Mouse (Mus musculus) hindbrain, embryonic 13.5 days (tissue): Measurements from ENCODE around the gene Ednra. TPM values are rescaled to one million over a fixed set of nuclear protein-coding genes. Genes with fewer than 3 reads are reported as not detected.
"Not testable (repeated sequence)": the region's sequence is repeated elsewhere in the genome, so short reads cannot be mapped to it uniquely, and the experiment has no call there.

Experiments used
- ATAC-seq: fragments of 200-750 bp; cut with Nextera tagmentation; 2 replicates; pipeline ENCODE4 v1.8.0; 2017; ENCODE audit warnings: moderate TSS enrichment; ENCODE audit not compliant: low FRiP score
- H3K27ac ChIP-seq: fragments of 300-500 bp; sonication (generic); 2 replicates; pipeline ENCODE4 v1.5.1; 2015; ENCODE audit warnings: inconsistent platforms, mild to moderate bottlenecking, moderate library complexity
- H3K27me3 ChIP-seq: fragments of 300-500 bp; sonication (generic); 2 replicates; pipeline ENCODE4 v1.6.1; 2015; ENCODE audit warnings: mild to moderate bottlenecking, inconsistent platforms
- H3K36me3 ChIP-seq: fragments of 300-500 bp; sonication (generic); 2 replicates; pipeline ENCODE4 v1.6.1; 2015; ENCODE audit warnings: mild to moderate bottlenecking, inconsistent platforms
- H3K4me1 ChIP-seq: fragments of 300-500 bp; sonication (generic); replicated peaks from 2 replicates; pipeline ENCODE4 v1.6.1; 2015; ENCODE audit warnings: inconsistent platforms
- H3K4me2 ChIP-seq: fragments of 300-500 bp; sonication (generic); 2 replicates; pipeline ENCODE4 v1.6.1; 2015; ENCODE audit warnings: inconsistent platforms, mild to moderate bottlenecking, moderate library complexity
- H3K4me3 ChIP-seq: fragments of 300-500 bp; sonication (generic); 2 replicates; pipeline ENCODE4 v1.5.1; 2015; ENCODE audit warnings: mild to moderate bottlenecking, inconsistent platforms
- H3K9ac ChIP-seq: fragments of 300-500 bp; sonication (generic); 2 replicates; pipeline ENCODE4 v1.6.1; 2015; ENCODE audit warnings: mild to moderate bottlenecking, inconsistent platforms
- H3K9me3 ChIP-seq: fragments of 300-500 bp; sonication (generic); 2 replicates; pipeline ENCODE4 v1.6.1; 2016; ENCODE audit warnings: inconsistent platforms
- WGBS: fragments of 180-500 bp; shearing (Covaris S2); methylation state at CpG from one replicate; pipeline ENCODE4 v1.1.7; 2015; 5-methylcytosine and 5-hydroxymethylcytosine counted together
- polyA plus RNA-seq: library from polyadenylated mRNA; unstranded; fragments of >200 nt; fragmentation: Nextera tagmentation; extraction: Ambion mirVana; gene quantifications from 2 replicates; pipeline ENCODE4 v1.2.1, GENCODE M21; 2015

The Ednra gene
- polyA plus RNA-seq, 1 experiment from 2014 or later: 7.2 TPM

- no peak for ATAC-seq
- Histone ChIP-seq H3K4me2 (no peak overlapping the region), H3K4me1 (0 out of 2 replicates have a peak, but pooled peaks cover 6% of the 10 kb centered on the region), H3K9ac (no peak overlapping the region), H3K27ac (no peak overlapping the region), H3K9me3 (no peaks in the 10 kb centered on the region), H3K36me3 (no peaks in the 10 kb centered on the region), H3K27me3 (no peaks in the 10 kb centered on the region), H3K4me3 (no peak overlapping the region)
- 91% methylated on average over 5 of the region's 5 CpGs for WGBS
Observed at GRCm38 (mm10) chr8:77713688-77714087, 10.6 kb downstream of the Ednra start.

DNA sequence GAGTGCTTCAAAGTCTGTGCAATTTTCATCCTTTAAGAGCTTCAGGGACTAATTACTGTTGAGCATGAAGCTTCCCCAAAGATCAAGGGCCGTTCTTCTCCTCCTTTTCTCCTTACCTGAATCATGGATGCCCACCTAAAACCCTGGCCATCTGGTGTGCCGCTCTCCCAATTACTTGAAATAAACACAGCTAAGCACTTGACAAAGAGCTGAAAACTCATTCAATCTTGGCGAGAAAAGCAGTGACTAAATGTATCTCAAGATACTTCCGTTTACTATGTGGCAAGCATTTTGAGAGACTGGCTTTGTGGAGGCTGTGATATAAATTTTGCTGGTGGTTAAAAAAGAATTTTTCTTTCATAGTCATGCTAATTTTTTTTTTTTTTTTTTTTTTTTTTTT lies 19.5 kb downstream of the Ednra start:
- no peaks in the 10 kb centered on the region for H3K36me3 ChIP-seq
- H3K4me3 ChIP-seq: no peak overlapping the region
- no peak overlapping the region for H3K4me2 ChIP-seq
- no peaks in the 10 kb centered on the region for H3K4me1 ChIP-seq
- H3K9me3 ChIP-seq: no peaks in the 10 kb centered on the region
- no peak overlapping the region for H3K27ac ChIP-seq
- 90% methylated on average over 4 of the region's 4 CpGs for whole genome bisulfite sequencing
- H3K27me3 ChIP-seq: no peaks in the 10 kb centered on the region
- H3K9ac ChIP-seq: no peak overlapping the region
- ATAC-seq: no peak

- no peaks in the 10 kb centered on the region for H3K9me3 ChIP-seq
- H3K4me1 ChIP-seq: no peaks in the 10 kb centered on the region
- H3K27ac ChIP-seq: no peak overlapping the region
- WGBS: 77% methylated on average over 10 of the region's 10 CpGs
- H3K4me2 ChIP-seq: no peak overlapping the region
- no peak overlapping the region for H3K4me3 ChIP-seq
- no peak for ATAC-seq
- no peaks in the 10 kb centered on the region for H3K27me3 ChIP-seq
- no peaks in the 10 kb centered on the region for H3K36me3 ChIP-seq
- H3K9ac ChIP-seq: no peak overlapping the region
Observed at GRCm38 (mm10) chr8:77698028-77698427, 26.2 kb downstream of the Ednra start.

- ATAC-seq: no peak
- WGBS: 85% methylated on average over 4 of the region's 4 CpGs
- Histone ChIP-seq H3K27ac (no peak overlapping the region), H3K36me3 (no peaks in the 10 kb centered on the region), H3K4me1 (no peaks in the 10 kb centered on the region), H3K27me3 (no peaks in the 10 kb centered on the region), H3K9ac (no peak overlapping the region), H3K4me3 (no peak overlapping the region), H3K9me3 (no peaks in the 10 kb centered on the region), H3K4me2 (no peak overlapping the region)
Observed at GRCm38 (mm10) chr8:77696182-77696581, 28.1 kb downstream of the Ednra start.

DNA sequence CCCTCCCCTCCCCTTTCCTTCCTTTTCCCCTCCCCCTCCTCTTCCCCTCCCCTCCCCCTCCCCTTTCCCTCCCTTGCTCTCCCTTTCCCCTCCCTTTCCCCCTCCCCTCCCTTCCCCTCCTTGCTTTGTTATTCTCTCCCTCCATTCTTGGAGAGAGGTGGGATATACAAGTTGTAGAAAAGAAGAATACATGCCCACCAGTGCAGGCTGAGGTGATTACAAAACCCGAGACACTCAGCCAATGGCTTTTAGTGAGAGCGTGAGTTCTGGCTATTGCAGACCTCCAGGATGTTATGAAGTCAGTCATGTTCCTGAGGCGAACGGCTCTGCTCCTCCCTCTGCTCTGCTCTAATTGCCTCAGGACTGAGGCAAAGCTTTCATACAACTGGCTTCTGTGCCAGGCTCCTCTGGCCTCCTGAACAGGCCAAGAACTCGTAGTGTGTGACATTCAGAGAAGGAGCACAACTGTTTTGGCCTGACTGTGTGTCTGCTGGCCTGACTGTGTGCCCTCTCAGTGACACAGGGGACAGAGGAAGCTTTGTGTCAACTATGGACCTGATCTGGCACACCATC lies 28.7 kb downstream of the Ednra start:
- Histone ChIP-seq H3K4me3 (no peak overlapping the region), H3K9me3 (no peaks in the 10 kb centered on the region), H3K4me2 (no peak overlapping the region), H3K9ac (no peak overlapping the region), H3K4me1 (no peaks in the 10 kb centered on the region), H3K27me3 (no peaks in the 10 kb centered on the region), H3K36me3 (no peaks in the 10 kb centered on the region), H3K27ac (no peak overlapping the region)
- 45% methylated on average over 5 of the region's 5 CpGs for WGBS
- 0 out of 2 replicates have a peak, but pooled peaks have one; percentile 21 for ATAC-seq

DNA sequence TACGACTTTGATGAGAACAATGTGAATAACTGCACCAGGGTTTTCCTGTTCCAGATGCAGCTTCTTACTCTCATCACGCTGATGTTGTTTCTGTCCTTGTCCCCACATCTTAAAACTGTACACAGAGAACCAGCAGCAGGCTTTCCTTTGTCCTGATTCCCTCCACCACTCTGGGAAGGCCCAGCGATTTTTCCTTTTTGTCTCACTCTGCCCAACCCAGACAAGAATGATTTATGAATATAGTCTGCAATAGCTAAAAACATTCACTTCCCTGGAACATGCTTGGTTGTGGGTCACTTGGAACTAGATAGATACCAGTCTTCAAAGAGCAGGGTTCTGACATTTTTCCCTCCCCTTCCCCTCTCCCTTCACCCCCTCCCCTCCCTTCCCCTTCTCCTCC lies 29.2 kb downstream of the Ednra start:
- no peak overlapping the region for H3K4me3 ChIP-seq
- ATAC-seq: 0 out of 2 replicates have a peak, but pooled peaks have one; percentile 24
- H3K27ac ChIP-seq: no peak overlapping the region
- no peaks in the 10 kb centered on the region for H3K36me3 ChIP-seq
- H3K9me3 ChIP-seq: no peaks in the 10 kb centered on the region
- no peak overlapping the region for H3K4me2 ChIP-seq
- H3K9ac ChIP-seq: no peak overlapping the region
- no peaks in the 10 kb centered on the region for H3K4me1 ChIP-seq
- no peaks in the 10 kb centered on the region for H3K27me3 ChIP-seq
- 66% methylated on average over 3 of the region's 3 CpGs for WGBS

DNA sequence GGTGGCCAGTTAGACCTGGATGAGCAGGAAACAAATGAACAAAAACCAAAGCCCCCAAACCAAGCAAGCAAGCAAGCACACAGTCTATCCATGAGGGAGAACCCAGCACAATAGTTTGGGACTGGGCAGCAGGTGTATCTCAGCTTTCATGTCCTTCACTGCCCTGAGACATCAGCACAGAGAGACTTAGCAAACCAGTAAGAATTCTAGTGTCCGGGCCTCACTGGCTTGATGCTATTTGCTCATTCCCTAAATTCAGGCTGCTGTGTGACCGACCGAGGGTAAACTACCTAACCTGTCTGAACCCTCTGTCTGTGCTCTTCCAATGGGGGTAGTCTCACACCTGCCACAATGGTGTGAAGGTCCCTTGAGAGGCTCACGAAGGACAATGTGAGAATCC lies 29.7 kb downstream of the Ednra start:
- Histone ChIP-seq H3K27me3 (no peaks in the 10 kb centered on the region), H3K4me3 (no peak overlapping the region), H3K4me2 (no peak overlapping the region), H3K9ac (no peak overlapping the region), H3K36me3 (no peaks in the 10 kb centered on the region), H3K4me1 (no peaks in the 10 kb centered on the region), H3K9me3 (no peaks in the 10 kb centered on the region), H3K27ac (no peak overlapping the region)
- no peak for ATAC-seq
- 94% methylated on average over 4 of the region's 4 CpGs for WGBS

GRCm38 (mm10) chr8:77689421-77690059 lies 34.7 kb downstream of the Ednra start:
- not testable (repeated sequence) for H3K27me3 ChIP-seq, H3K4me1 ChIP-seq, H3K9me3 ChIP-seq, H3K27ac ChIP-seq, H3K9ac ChIP-seq, H3K4me2 ChIP-seq, ATAC-seq, H3K4me3 ChIP-seq, H3K36me3 ChIP-seq
- WGBS: 90% methylated on average over 7 of the region's 7 CpGs

DNA sequence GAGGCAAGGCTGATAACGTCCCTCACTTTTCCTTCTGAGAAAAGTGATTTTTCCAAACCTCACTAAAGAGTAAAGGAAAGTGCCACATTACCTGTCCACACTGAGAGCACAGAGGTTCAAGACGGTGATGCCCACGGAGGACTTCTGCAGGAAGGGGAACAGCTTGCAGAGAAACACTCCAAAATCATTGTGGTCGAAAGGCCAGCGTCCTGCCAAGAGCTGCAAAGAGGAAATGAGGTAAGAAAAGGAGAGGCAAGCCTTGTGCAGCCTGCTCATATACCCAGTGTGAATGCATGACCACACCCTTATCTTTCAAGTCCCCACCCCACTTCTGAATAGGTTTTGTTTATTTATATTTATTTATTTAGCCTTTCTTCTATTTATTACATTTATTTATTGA lies 35.3 kb downstream of the Ednra start:
- Histone ChIP-seq H3K4me1 (no peaks in the 10 kb centered on the region), H3K27ac (no peak overlapping the region), H3K4me3 (no peak overlapping the region), H3K4me2 (no peak overlapping the region), H3K36me3 (no peaks in the 10 kb centered on the region), H3K9me3 (no peaks in the 10 kb centered on the region), H3K9ac (no peak overlapping the region), H3K27me3 (no peaks in the 10 kb centered on the region)
- no peak for ATAC-seq
- WGBS: 81% methylated on average over 5 of the region's 5 CpGs

DNA sequence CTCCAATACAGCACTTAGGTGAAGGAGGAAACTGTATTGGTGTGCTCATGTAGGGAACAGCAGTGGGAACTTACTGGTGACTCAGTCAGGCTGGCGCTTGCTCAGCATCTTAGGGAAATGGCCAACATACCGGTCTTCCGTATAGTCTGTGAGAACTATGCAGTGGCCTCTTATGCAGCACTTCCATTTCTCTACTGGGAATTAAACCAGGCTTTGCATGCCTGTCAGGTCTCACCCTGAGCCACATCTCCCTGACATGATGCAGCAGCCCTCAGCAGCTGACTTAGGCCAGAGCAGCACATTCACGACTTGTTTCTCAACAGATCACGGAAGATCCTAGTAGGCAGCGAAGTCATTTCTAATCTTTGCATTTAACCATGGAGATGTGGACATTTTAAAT lies 39.9 kb downstream of the Ednra start:
- Histone ChIP-seq H3K4me3 (no peak overlapping the region), H3K9ac (no peak overlapping the region), H3K4me1 (no peaks in the 10 kb centered on the region), H3K9me3 (no peaks in the 10 kb centered on the region), H3K36me3 (no peaks in the 10 kb centered on the region), H3K27me3 (no peaks in the 10 kb centered on the region), H3K27ac (no peak overlapping the region), H3K4me2 (no peak overlapping the region)
- WGBS: 93% methylated on average over 6 of the region's 6 CpGs
- ATAC-seq: no peak

GRCm38 (mm10) chr8:77683356-77684106 lies 40.7 kb downstream of the Ednra start:
- Histone ChIP-seq H3K27me3 (no peaks in the 10 kb centered on the region), H3K4me1 (no peaks in the 10 kb centered on the region), H3K4me2 (no peak overlapping the region), H3K36me3 (no peaks in the 10 kb centered on the region), H3K9me3 (no peaks in the 10 kb centered on the region), H3K4me3 (no peak overlapping the region), H3K27ac (no peak overlapping the region), H3K9ac (no peak overlapping the region)
- ATAC-seq: no peak
- WGBS: 81% methylated on average over 6 of the region's 6 CpGs

DNA sequence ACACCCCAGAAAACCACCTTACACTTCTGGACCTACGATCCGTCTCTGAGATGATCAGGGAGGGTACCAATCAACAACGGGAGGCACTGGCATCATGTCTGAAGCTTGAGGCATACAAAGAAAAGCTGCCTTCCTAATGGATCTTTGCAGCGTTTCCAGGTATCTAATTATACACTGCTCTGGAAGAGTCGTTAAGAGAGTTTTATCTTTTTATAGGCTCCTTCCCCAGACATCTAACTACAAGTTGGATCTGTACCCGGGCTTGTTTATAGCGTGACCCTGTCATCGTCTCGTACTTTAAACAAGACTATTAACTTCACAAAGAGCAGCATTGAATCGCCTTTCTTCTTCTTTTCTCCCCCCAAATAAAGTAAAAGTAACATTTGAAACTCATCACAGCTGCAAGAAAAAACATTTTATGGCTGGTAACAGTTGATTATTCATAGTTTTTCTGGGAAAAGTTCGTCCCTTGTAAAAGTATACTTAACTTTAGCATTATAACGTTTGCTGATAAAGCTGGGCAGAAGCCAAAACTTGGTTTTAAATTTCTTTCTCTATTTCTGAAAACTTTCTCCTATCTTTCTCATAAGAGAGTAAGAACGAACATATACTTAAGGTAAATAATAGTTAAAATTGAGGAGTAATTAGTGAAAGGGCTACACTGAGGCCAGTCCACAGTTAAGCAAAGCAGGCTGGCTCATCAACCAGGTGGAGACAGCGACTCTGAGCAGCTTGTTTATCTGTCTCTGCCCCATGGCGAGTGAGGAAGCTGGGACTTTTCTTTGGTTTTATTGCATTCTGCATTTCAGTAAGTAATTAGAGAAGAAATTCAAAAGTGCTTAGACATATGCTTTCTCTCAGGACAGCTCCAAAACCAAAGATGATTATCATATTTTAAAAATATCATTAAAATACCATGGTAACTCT lies 42.0 kb downstream of the Ednra start:
- ATAC-seq: no peak
- 78% methylated on average over 15 of the region's 15 CpGs for WGBS
- Histone ChIP-seq H3K9ac (no peak overlapping the region), H3K27ac (no peak overlapping the region), H3K4me3 (no peak overlapping the region), H3K36me3 (no peaks in the 10 kb centered on the region), H3K9me3 (no peaks in the 10 kb centered on the region), H3K4me1 (no peaks in the 10 kb centered on the region), H3K27me3 (no peaks in the 10 kb centered on the region), H3K4me2 (no peak overlapping the region)
